Mouse (Mus musculus) bone marrow, adult 2 months (tissue): ENCODE data around the gene Olfr1135. TPM values are rescaled to one million over a fixed set of nuclear protein-coding genes. Genes with fewer than 3 reads are reported as not detected.

Experiments used
- H3K27ac ChIP-seq: fragments of 200-500 bp; 2 replicates; pipeline ENCODE4 v1.5.1; 2012; ENCODE audit warnings: low read depth, mild to moderate bottlenecking, control low read depth, inconsistent platforms, low read length; ENCODE audit not compliant: control insufficient read depth, poor library complexity, insufficient read depth
- H3K4me1 ChIP-seq: fragments of 200-500 bp; 2 replicates; pipeline ENCODE4 v1.6.1; 2011; ENCODE audit warnings: low read length; ENCODE audit not compliant: control insufficient read depth, insufficient read depth
- H3K4me3 ChIP-seq: fragments of 200-500 bp; replicated peaks from 2 replicates; pipeline ENCODE3; 2011; ENCODE audit warnings: mild to moderate bottlenecking, low read depth, low read length, control low read depth; ENCODE audit not compliant: control insufficient read depth
- CTCF ChIP-seq: fragments of 200-500 bp; IDR thresholded peaks from 2 replicates; pipeline ENCODE4 v1.5.1; 2011; ENCODE audit warnings: low read length, control low read depth; ENCODE audit not compliant: control insufficient read depth, insufficient read depth
- POLR2A ChIP-seq: fragments of 200-500 bp; IDR thresholded peaks from 2 replicates; pipeline ENCODE4 v1.6.1; 2011; ENCODE audit warnings: low read depth, mild to moderate bottlenecking, control low read depth, low read length, borderline replicate concordance; ENCODE audit not compliant: control insufficient read depth
- WGBS: fragments of 180-500 bp; shearing (Covaris S2); methylation state at CpG from one replicate; pipeline ENCODE4 v1.1.7; 2018; 5-methylcytosine and 5-hydroxymethylcytosine counted together
- polyA plus RNA-seq: library from polyadenylated mRNA; stranded (reverse); fragments of >200 nt; gene quantifications from 2 replicates; pipeline ENCODE4 v1.2.4, GENCODE M21; 2011; ENCODE audit warnings: low replicate concordance; ENCODE audit not compliant: missing spikeins, insufficient read depth, insufficient read length

The Olfr1135 gene
- not detected in 2 replicates for polyA plus RNA-seq

DNA sequence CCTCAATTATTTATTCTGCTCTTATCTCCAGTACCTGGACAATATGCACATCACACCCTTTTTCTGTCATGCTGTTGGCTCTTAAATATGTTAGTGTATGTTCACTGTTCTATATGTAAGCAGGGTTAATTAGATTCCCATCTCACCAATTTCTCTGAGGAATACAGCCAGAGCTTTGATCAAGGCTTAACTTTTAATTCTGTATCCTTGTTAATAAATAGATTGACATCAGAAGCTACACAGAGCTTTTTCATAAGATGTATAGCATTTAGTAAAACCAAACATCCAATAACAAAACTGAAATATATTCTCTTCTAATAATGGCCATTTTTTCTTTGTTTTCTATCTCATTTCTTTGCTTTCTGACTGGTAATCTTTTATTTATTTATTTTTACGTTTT, at the start of gene Olfr1135:
Olfr1135 (minus strand) TSS at position 101 of the 400 bp plus-strand sequence.
- 10% methylated on average over 1 of the region's 1 CpGs for WGBS
- Histone ChIP-seq H3K4me3 (no peak within 1 kb of the TSS), H3K27ac (no peak within 1 kb of the TSS), H3K4me1 (no peaks in the 10 kb centered on the region)
- TF ChIP-seq POLR2A = no peak

DNA sequence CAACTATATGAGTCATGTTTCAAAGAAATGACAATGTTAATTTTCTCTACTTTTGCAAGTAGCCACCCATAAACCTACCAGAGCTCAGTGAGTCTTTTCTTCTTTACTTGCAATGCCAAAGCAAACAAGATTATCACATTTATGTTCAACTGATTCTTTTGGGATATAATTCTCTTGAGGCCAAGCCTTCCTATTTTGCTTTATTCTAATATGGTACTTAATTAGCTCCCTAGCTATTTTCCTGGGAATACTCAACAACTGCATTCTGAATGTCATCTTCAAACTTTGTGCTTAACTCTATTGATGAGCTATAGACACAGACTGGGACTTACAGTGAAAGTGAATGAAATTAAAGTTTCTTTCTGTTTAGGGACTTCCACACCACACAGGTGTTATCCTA, 39.6 kb upstream of the Olfr1135 start, which contains the start of gene Olfr1137:
Olfr1137 (minus strand) TSS at position 101 of the 400 bp plus-strand sequence.
- Histone ChIP-seq H3K27ac (no peak within 1 kb of the TSS), H3K4me1 (no peaks in the 10 kb centered on the region), H3K4me3 (no peak within 1 kb of the TSS)
- TF ChIP-seq POLR2A (no peak), CTCF (no peak)

DNA sequence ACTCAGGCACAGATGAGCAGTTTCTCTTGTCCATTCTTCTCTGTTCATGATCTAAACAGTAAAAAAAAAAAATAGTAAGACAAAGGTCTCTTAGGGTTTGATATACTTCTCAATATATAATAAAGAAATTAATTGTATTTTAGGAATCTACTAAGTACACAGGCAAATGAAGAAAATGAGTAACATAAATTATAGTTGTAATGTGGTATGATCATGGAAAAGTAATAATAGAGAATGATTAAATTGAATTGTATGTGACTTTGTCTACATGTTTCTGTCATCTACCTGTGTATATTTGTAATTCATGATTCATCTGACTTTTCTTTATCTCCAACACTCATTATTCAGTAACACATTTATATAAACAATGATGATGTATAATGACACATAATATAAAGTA, 20.4 kb upstream of the Olfr1135 start, which contains the start of gene Olfr1136:
Olfr1136 (minus strand) TSS at position 101 of the 400 bp plus-strand sequence.
- TF ChIP-seq CTCF = no peak
- TF ChIP-seq POLR2A = no peak
- Histone ChIP-seq H3K27ac (no peak within 1 kb of the TSS), H3K4me1 (no peaks in the 10 kb centered on the region), H3K4me3 (no peak within 1 kb of the TSS)

DNA sequence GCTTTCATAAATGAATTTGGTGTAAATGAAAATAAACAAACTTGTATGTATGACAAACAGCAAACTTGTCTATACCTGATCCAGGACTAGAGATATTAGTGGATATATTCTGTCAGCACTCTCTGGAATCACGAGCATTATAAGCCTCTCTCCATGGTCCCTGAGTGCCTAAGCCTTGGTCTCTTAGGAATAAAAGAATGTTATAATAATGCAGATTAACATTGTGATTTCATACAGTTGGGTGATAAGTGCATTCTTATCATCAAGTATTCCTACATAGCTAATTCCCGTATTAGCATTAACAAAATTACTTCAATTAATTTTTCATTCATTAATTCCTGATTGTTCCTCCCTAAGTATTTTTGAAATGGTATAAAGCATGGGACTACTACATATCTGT, 15.1 kb downstream of the Olfr1135 start, which contains the start of gene Olfr1134:
Olfr1134 (minus strand) TSS at position 101 of the 400 bp plus-strand sequence.
- WGBS = 75% methylated on average over 2 of the region's 2 CpGs
- H3K27ac ChIP-seq = no peak within 1 kb of the TSS
- no peaks in the 10 kb centered on the region for H3K4me1 ChIP-seq
- TF ChIP-seq CTCF (no peak), POLR2A (no peak)
- H3K4me3 ChIP-seq = no peak within 1 kb of the TSS

DNA sequence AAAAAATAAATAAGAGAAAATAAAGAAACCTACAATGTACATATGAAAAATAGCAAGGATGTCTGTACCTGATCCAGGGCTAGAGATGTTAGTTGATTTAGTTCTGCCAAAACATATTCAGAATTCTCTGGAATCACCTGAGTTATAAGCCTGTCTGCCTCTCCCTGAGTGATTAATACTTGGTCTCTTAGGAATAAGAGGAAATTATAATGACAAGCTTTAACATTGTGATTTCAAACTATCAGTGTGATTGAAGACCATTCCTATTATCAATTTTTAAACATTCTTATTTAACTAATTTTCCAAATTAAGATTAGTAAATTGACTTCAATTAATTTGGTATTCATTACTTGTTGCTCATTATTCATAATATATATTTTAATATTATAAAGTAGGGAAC, 26.2 kb downstream of the Olfr1135 start, which contains the start of gene Olfr1133:
Olfr1133 (minus strand) TSS at position 101 of the 400 bp plus-strand sequence.
- Histone ChIP-seq H3K4me1 (no peaks in the 10 kb centered on the region), H3K4me3 (no peak within 1 kb of the TSS), H3K27ac (no peak within 1 kb of the TSS)
- no peak for TF ChIP-seq POLR2A
- TF ChIP-seq CTCF = no peak

DNA sequence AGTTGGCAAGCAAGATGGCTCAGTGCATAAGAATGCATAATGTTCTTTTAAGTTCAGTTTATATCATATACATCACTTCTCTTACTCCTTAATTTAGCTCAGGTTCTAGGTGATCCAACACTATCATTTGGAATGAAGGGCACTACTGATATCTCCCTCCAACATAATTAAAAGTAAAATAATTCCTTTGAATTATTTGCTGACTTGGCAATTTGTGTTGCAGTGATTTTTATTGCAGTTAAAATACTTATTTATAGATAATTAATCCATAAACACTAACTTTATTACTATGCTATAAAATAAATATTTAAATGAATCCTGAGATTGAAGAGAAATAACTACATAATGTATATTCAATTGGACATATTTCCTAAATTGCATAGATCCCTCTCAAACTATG, 31.0 kb downstream of the Olfr1135 start:
- no peak overlapping the region for H3K4me3 ChIP-seq
- TF ChIP-seq POLR2A = no peak
- no peak for TF ChIP-seq CTCF
- H3K27ac ChIP-seq = no peak overlapping the region
- no peaks in the 10 kb centered on the region for H3K4me1 ChIP-seq

DNA sequence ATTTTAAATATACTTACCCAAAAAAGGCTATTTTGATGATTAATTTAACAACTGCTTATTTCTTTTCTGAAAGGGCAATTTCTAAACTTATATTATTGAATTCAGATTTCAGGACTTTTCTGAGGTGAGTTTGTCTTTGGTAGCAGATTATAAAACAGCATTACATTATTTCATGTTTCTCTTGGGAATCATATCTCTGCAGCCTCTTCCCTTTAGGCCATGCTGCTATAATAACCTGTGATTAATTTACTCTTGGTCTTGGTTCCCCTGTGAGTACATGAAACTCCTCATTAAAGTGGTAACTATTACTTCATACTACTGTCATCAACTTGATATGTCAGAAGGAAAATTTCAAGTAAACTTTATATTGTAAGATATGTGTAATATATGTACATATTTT, 36.0 kb downstream of the Olfr1135 start, which contains the start of gene Olfr1132:
Olfr1132 (minus strand) TSS at position 101 of the 400 bp plus-strand sequence.
- H3K27ac ChIP-seq = no peak within 1 kb of the TSS
- no peak for TF ChIP-seq POLR2A
- TF ChIP-seq CTCF = no peak
- no peak within 1 kb of the TSS for H3K4me3 ChIP-seq
- H3K4me1 ChIP-seq = no peaks in the 10 kb centered on the region

DNA sequence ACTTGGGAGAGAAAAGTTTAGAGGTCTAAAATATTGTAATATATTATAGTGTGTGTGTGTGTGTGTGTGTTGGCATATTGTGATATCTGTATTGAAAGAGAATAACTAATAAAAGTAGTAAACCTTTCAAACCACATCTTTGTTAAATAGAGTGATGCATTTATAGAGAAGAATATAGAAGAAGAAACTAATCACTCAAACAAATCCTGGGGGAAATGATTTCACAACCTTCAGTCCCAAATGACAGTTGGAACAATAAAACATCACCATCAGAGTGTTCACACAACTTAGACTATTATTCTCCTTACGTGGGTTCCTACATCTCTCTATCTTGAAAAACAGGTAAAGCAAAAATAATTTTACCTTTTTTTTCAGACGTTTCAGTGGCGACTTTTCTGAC, 46.7 kb downstream of the Olfr1135 start, which contains the start of gene Olfr1131:
Olfr1131 (plus strand) TSS at position 301 of the 400 bp plus-strand sequence.
- Histone ChIP-seq H3K27ac (no peak within 1 kb of the TSS), H3K4me1 (no peaks in the 10 kb centered on the region), H3K4me3 (no peak within 1 kb of the TSS)
- TF ChIP-seq CTCF = no peak
- no peak for TF ChIP-seq POLR2A
- WGBS = 53% methylated on average over 3 of the region's 3 CpGs

Other genes with a start within 250 kb of the Olfr1135 start
- 0.79 and 1.2 TPM in 2 replicates for gene Olfr1124, start 243.4 kb downstream of the Olfr1135 start, polyA plus RNA-seq
- gene Olfr1126, start 219.7 kb downstream of the Olfr1135 start, polyA plus RNA-seq = not detected in 2 replicates
- not detected in 2 replicates for gene Pramel7, start 176.6 kb downstream of the Olfr1135 start, polyA plus RNA-seq
- gene Pramel6, start 167.1 kb downstream of the Olfr1135 start, polyA plus RNA-seq = 1.5 TPM in 1 of 2 replicates, not detected in the other
- not detected in 2 replicates for gene Olfr153, start 141.9 kb downstream of the Olfr1135 start, polyA plus RNA-seq
- not detected in 2 replicates for gene Olfr1128, start 128.1 kb downstream of the Olfr1135 start, polyA plus RNA-seq
- gene Olfr1129, start 99.8 kb downstream of the Olfr1135 start, polyA plus RNA-seq = not detected in 2 replicates
- gene Olfr1130, start 67.5 kb downstream of the Olfr1135 start, polyA plus RNA-seq = not detected in 2 replicates
- gene Olfr1131, start 46.6 kb downstream of the Olfr1135 start, polyA plus RNA-seq = not detected in 2 replicates
- not detected in 2 replicates for gene Olfr1132, start 36.1 kb downstream of the Olfr1135 start, polyA plus RNA-seq
- gene Olfr1133, start 26.3 kb downstream of the Olfr1135 start, polyA plus RNA-seq = not detected in 2 replicates
- not detected in 2 replicates for gene Olfr1134, start 15.2 kb downstream of the Olfr1135 start, polyA plus RNA-seq
- gene Olfr1136, start 20.3 kb upstream of the Olfr1135 start, polyA plus RNA-seq = not detected in 2 replicates
- not detected in 2 replicates for gene Olfr1137, start 39.5 kb upstream of the Olfr1135 start, polyA plus RNA-seq
- gene Olfr1138, start 66.3 kb upstream of the Olfr1135 start, polyA plus RNA-seq = not detected in 2 replicates
- not detected in 2 replicates for gene Olfr1140, start 70.1 kb upstream of the Olfr1135 start, polyA plus RNA-seq
- gene Olfr1141, start 80.3 kb upstream of the Olfr1135 start, polyA plus RNA-seq = not detected in 2 replicates
- gene Olfr152, start 105.8 kb upstream of the Olfr1135 start, polyA plus RNA-seq = not detected in 2 replicates
- not detected in 2 replicates for gene Olfr1143, start 126.9 kb upstream of the Olfr1135 start, polyA plus RNA-seq
- gene Olfr1145, start 136.2 kb upstream of the Olfr1135 start, polyA plus RNA-seq = not detected in 2 replicates
- gene Olfr1148, start 156.9 kb upstream of the Olfr1135 start, polyA plus RNA-seq = not detected in 2 replicates
- gene Olfr1150-ps1, start 170.3 kb upstream of the Olfr1135 start, polyA plus RNA-seq = not detected in 2 replicates
- gene Olfr1151, start 182.2 kb upstream of the Olfr1135 start, polyA plus RNA-seq = not detected in 2 replicates
- gene Olfr1152, start 192.8 kb upstream of the Olfr1135 start, polyA plus RNA-seq = 0.54 and 1.6 TPM in 2 replicates
- not detected in 2 replicates for gene Olfr1153, start 221.3 kb upstream of the Olfr1135 start, polyA plus RNA-seq
- gene Olfr1154, start 231.5 kb upstream of the Olfr1135 start, polyA plus RNA-seq = not detected in 2 replicates